Mouse (Mus musculus) G1E (cell line): ENCODE results near the gene Armcx1.

Source experiments
- CTCF ChIP-seq: IDR thresholded peaks from 2 replicates; pipeline ENCODE4 v1.5.1; 2012; ENCODE audit warnings: low read depth, low read length, inconsistent platforms, mixed read lengths
- GATA1 ChIP-seq: IDR thresholded peaks from 2 replicates; pipeline ENCODE4 v1.6.1; 2012; ENCODE audit warnings: borderline replicate concordance, low read length, inconsistent platforms, mixed read lengths
- GATA2 ChIP-seq: IDR thresholded peaks from 2 replicates; pipeline ENCODE4 v1.6.1; 2012; ENCODE audit warnings: low read depth, low read length, inconsistent platforms, borderline replicate concordance
- POLR2AphosphoS5 ChIP-seq: IDR thresholded peaks from 2 replicates; pipeline ENCODE4 v1.6.1; 2012; ENCODE audit warnings: low read depth, low read length, inconsistent platforms; ENCODE audit not compliant: insufficient replicate concordance
- TAL1 ChIP-seq: conservative IDR thresholded peaks from 2 replicates; pipeline ENCODE4 v1.6.1; 2012; ENCODE audit warnings: low read depth, low read length, inconsistent platforms, mixed read lengths

GRCm38 (mm10) chrX:134751910-134752309, 34.1 kb downstream of the Armcx1 start:
- TF ChIP-seq CTCF: no peak
- TF ChIP-seq TAL1: no peak
- no peak for TF ChIP-seq GATA2
- TF ChIP-seq GATA1: no peak
- no peak for TF ChIP-seq POLR2AphosphoS5
